Mouse (Mus musculus) stomach, embryonic 14.5 days (tissue): Measurements from ENCODE around the gene Vps37d. TPM values are rescaled to one million over a fixed set of nuclear protein-coding genes. Genes with fewer than 3 reads are reported as not detected.

Experiments
- ATAC-seq: fragments of 200-750 bp; cut with Nextera tagmentation; 2 replicates; pipeline ENCODE4 v1.8.0; 2017; ENCODE audit warnings: low read depth, moderate TSS enrichment; ENCODE audit not compliant: insufficient number of reproducible peaks, insufficient read depth, low FRiP score
- H3K27ac ChIP-seq: fragments of 300-500 bp; sonication (generic); 2 replicates; pipeline ENCODE4 v1.5.1; 2014; ENCODE audit warnings: mild to moderate bottlenecking, low read length, moderate library complexity, mixed read lengths
- H3K27me3 ChIP-seq: fragments of 300-500 bp; sonication (generic); 2 replicates; pipeline ENCODE4 v1.6.1; 2014; ENCODE audit warnings: low read length, control low read depth, mixed read lengths; ENCODE audit not compliant: control insufficient read depth, insufficient read depth
- H3K36me3 ChIP-seq: fragments of 300-500 bp; sonication (generic); 2 replicates; pipeline ENCODE4 v1.6.1; 2014; ENCODE audit warnings: mild to moderate bottlenecking, control low read depth, low read length, moderate library complexity, mixed read lengths; ENCODE audit not compliant: control insufficient read depth, insufficient read depth
- H3K4me1 ChIP-seq: fragments of 300-500 bp; sonication (generic); 2 replicates; pipeline ENCODE4 v1.6.1; 2014; ENCODE audit warnings: low read length, control low read depth, mixed read lengths; ENCODE audit not compliant: control insufficient read depth, insufficient read depth
- H3K4me2 ChIP-seq: fragments of 300-500 bp; sonication (generic); replicated peaks from 2 replicates; pipeline ENCODE4 v1.6.1; 2014; ENCODE audit warnings: low read depth, low read length, control low read depth
- H3K4me3 ChIP-seq: fragments of 300-500 bp; sonication (generic); 2 replicates; pipeline ENCODE4 v1.5.1; 2014; ENCODE audit warnings: low read depth, low read length, control low read depth
- H3K9ac ChIP-seq: fragments of 300-500 bp; sonication (generic); replicated peaks from 2 replicates; pipeline ENCODE4 v1.6.1; 2014; ENCODE audit warnings: low read depth, mild to moderate bottlenecking, control low read depth, low read length, moderate library complexity, mixed read lengths
- H3K9me3 ChIP-seq: fragments of 300-500 bp; sonication (generic); 2 replicates; pipeline ENCODE4 v1.6.1; 2016; ENCODE audit warnings: low read depth, low read length, control low read depth; ENCODE audit not compliant: control insufficient read depth
- WGBS: fragments of 180-500 bp; shearing (Covaris S2); extraction: QIAGEN DNeasy Blood & Tissue Kit; methylation state at CpG from one replicate; pipeline ENCODE4 v1.1.7; 2014; 5-methylcytosine and 5-hydroxymethylcytosine counted together
- polyA plus RNA-seq: library from polyadenylated mRNA; unstranded; fragments of >200 nt; fragmentation: Nextera tagmentation; extraction: Ambion mirVana; gene quantifications from 2 replicates; pipeline ENCODE4 v1.2.1, GENCODE M21; 2014

Vps37d gene
- polyA plus RNA-seq, 1 experiment from 2014 or later, result 7.2 TPM

DNA sequence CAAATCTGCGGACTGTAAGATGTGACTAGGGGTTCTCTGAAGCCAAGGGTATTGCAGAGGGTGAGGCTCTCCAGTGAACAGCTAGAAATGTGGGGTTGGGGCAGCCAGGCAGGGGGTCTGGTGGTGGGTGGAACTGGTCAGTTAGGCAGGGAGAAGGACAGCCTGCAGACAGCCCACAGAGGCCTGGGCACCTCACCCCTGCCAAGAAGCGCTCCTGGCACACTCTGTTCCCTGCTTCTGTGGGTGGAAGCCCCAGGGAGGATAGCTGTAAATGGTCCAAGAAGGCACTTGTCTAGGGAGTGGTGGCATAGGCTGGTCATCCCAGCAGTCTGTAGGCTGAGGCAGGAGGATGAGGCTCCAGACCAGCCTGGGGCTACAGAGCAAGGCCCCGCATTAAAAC, 31.4 kb upstream of the Vps37d start:
- Histone ChIP-seq H3K27ac (no peak overlapping the region), H3K4me2 (no peak overlapping the region), H3K4me3 (no peak overlapping the region), H3K9me3 (no peaks in the 10 kb centered on the region), H3K4me1 (0 out of 2 replicates have a peak, but pooled peaks cover 4% of the 10 kb centered on the region), H3K36me3 (no peaks in the 10 kb centered on the region), H3K27me3 (peaks cover 18% of the 10 kb centered on the region), H3K9ac (no peak overlapping the region)
- no peak for ATAC-seq
- WGBS, result 84% methylated on average over 3 of the region's 3 CpGs

- no peak overlapping the region for H3K9ac ChIP-seq
- H3K4me3 ChIP-seq, result no peak overlapping the region
- no peak for ATAC-seq
- H3K36me3 ChIP-seq, result no peaks in the 10 kb centered on the region
- H3K4me2 ChIP-seq, result no peak overlapping the region
- 62% methylated on average over 6 of the region's 6 CpGs for WGBS
- H3K27ac ChIP-seq, result no peak overlapping the region
- H3K27me3 ChIP-seq, result peaks cover 18% of the 10 kb centered on the region
- H3K4me1 ChIP-seq, result 0 out of 2 replicates have a peak, but pooled peaks cover 4% of the 10 kb centered on the region
- no peaks in the 10 kb centered on the region for H3K9me3 ChIP-seq
These were observed 31.0 kb upstream of the Vps37d start for GRCm38 (mm10) chr5:135109017-135109416.

DNA sequence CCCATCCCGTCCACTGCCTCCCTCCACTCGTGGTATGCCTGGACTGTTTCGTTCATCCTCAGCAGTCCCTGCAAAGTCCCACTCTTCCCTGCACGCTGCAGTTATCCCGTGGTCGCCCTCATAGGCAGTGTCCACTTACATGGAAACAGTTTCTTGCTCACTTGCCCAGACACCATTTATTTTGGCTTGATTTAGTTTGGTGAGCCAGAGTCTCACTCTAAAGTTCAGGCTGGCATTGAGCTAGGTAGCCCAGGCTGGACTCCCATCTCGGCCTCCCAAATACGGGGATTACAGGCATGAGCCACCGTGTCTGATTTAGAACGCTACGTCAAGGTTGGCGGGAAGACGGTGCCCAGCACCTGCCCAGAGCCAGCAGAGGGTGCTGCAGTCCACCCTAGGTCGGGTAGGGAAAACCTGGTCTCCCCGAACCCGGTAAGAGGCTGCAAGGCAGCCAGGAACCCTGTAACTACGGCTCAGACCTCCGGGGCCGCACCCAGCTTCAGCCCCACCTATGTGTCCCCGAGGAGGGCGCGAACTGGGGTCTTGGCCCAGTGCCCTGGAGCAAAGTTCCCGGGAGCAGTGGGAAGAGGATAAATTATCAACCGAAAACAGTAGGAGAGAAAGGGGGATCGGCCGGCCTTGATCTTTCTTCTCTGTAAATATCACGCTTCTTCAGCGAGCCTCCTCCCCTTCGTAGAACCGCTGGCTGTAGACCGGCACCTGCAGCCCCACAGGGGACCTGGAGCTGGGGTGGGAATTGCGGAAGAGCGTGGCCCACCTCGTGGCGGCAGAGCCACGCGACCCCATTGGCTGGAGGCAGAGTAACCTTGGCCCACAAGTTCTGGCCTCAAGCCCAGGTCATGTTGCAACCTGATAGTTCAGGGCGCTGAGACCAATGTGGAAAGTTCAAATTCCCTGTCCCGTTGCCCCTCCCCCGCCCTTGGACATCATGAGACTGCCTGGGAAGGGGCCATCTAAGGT, 29.7 kb upstream of the Vps37d start:
- ATAC-seq, result peak; percentile 61; the same call in 1 of the 2 replicates
- H3K4me1 ChIP-seq, result 0 out of 2 replicates have a peak, but pooled peaks cover 4% of the 10 kb centered on the region
- no peaks in the 10 kb centered on the region for H3K9me3 ChIP-seq
- H3K27ac ChIP-seq, result no peak overlapping the region
- peak overlapping the region; percentile 46; the same call in 1 of the 2 replicates for H3K4me3 ChIP-seq
- peaks cover 18% of the 10 kb centered on the region for H3K27me3 ChIP-seq
- WGBS, result 10% methylated on average over 40 of the region's 40 CpGs
- H3K36me3 ChIP-seq, result no peaks in the 10 kb centered on the region
- H3K9ac ChIP-seq, result no peak overlapping the region
- H3K4me2 ChIP-seq, result peak overlapping the region; percentile 94

GRCm38 (mm10) chr5:135106758-135107256, 28.7 kb upstream of the Vps37d start:
- ATAC-seq, result peak; percentile 84
- Histone ChIP-seq H3K27ac (no peak overlapping the region), H3K27me3 (peaks cover 18% of the 10 kb centered on the region), H3K4me3 (peak overlapping the region; percentile 46), H3K9ac (peak overlapping the region; percentile 15; the same call in 1 of the 2 replicates), H3K36me3 (no peaks in the 10 kb centered on the region), H3K4me2 (peak overlapping the region; percentile 94), H3K9me3 (no peaks in the 10 kb centered on the region), H3K4me1 (0 out of 2 replicates have a peak, but pooled peaks cover 4% of the 10 kb centered on the region)
- under 1% methylated on average over 48 of the region's 48 CpGs for WGBS

DNA sequence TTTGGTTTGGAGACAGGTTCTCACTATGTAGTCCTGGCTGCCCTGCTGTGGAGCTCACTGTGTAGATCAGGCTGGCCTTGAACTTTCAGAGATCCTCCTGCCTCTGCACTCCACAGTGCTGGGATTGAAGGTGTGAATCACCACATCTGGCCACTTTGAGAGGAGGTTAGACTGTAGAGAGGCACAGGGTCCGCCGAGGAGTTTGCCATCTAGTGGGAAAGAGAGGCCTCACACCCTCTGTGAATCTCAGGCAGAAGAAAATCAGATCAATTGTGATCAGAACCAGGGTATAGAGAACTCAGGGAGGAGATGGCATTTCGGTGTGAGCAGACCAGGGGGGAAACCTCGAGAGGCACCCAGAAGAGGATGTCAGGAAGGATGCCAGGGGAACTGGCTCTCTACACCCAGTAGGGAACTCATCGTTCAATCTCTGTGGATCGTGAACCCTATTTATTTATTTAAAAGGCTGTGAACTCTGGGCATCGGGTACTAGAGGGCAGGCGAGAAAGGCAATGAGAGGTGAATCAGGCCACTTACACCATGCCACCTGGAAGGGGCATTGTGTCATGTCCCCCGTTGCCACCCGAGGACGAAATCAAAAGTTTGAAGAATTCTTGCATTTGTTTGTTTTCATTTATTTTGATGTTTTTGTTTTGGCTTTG, 26.1 kb upstream of the Vps37d start:
- WGBS, result 68% methylated on average over 11 of the region's 11 CpGs
- H3K27me3 ChIP-seq, result peaks cover 18% of the 10 kb centered on the region
- H3K4me1 ChIP-seq, result 0 out of 2 replicates have a peak, but pooled peaks cover 4% of the 10 kb centered on the region
- no peak overlapping the region for H3K27ac ChIP-seq
- H3K4me3 ChIP-seq, result no peak overlapping the region
- H3K36me3 ChIP-seq, result no peaks in the 10 kb centered on the region
- H3K9ac ChIP-seq, result no peak overlapping the region
- ATAC-seq, result no peak
- H3K9me3 ChIP-seq, result no peaks in the 10 kb centered on the region
- no peak overlapping the region for H3K4me2 ChIP-seq

DNA sequence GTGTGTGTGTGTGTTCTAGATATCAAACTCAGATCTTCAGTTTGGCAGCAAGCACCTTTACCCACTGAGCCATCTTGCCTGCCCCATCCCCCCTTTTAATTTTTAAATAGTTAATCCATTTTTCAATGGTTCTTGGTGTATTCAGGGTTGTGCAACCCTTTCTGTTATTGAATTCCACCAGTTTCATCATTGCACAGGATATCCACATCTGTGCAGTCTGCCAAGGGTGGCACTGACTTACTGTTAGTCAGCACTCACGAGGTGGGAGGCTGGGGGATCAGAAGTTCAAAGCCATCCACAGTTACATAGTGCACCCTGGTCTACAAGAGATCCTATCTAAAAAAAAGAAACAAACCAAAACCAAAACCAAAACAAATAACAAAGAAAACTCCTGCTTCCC, 22.9 kb upstream of the Vps37d start:
- no peaks in the 10 kb centered on the region for H3K4me1 ChIP-seq
- WGBS, result 47% methylated on average over 1 of the region's 1 CpGs
- no peak overlapping the region for H3K4me2 ChIP-seq
- no peaks in the 10 kb centered on the region for H3K9me3 ChIP-seq
- ATAC-seq, result no peak
- H3K27ac ChIP-seq, result no peak overlapping the region
- H3K36me3 ChIP-seq, result no peaks in the 10 kb centered on the region
- no peak overlapping the region for H3K4me3 ChIP-seq
- H3K27me3 ChIP-seq, result 0 out of 2 replicates have a peak, but pooled peaks cover 2% of the 10 kb centered on the region
- H3K9ac ChIP-seq, result no peak overlapping the region

- no peaks in the 10 kb centered on the region for H3K9me3 ChIP-seq
- H3K27ac ChIP-seq, result no peak within 1 kb of the TSS
- peak within 1 kb of the TSS; percentile 17; the same call in 1 of the 2 replicates for H3K4me3 ChIP-seq
- H3K4me1 ChIP-seq, result 0 out of 2 replicates have a peak, but pooled peaks cover 4% of the 10 kb centered on the region
- WGBS, result 3% methylated on average over 37 of the region's 39 CpGs
- H3K9ac ChIP-seq, result no peak within 1 kb of the TSS
- H3K27me3 ChIP-seq, result peaks cover 22% of the 10 kb centered on the region
- no peak for ATAC-seq
- H3K4me2 ChIP-seq, result peak within 1 kb of the TSS; percentile 22; the same call in 1 of the 2 replicates
- H3K36me3 ChIP-seq, result no peaks in the 10 kb centered on the region
These were observed 11.6 kb upstream of the Vps37d start, which contains the start of gene Mlxipl for GRCm38 (mm10) chr5:135089653-135090052. TSS of gene Mlxipl (plus strand) at chr5:135089890.

- Histone ChIP-seq H3K27me3 (peaks cover 22% of the 10 kb centered on the region), H3K4me3 (no peak overlapping the region), H3K4me2 (no peak overlapping the region), H3K27ac (no peak overlapping the region), H3K36me3 (no peaks in the 10 kb centered on the region), H3K9me3 (no peaks in the 10 kb centered on the region), H3K9ac (no peak overlapping the region), H3K4me1 (0 out of 2 replicates have a peak, but pooled peaks cover 4% of the 10 kb centered on the region)
- 59% methylated on average over 4 of the region's 4 CpGs for WGBS
- ATAC-seq, result no peak
These were observed 8.8 kb upstream of the Vps37d start for GRCm38 (mm10) chr5:135086871-135087270.
